Mouse (Mus musculus): ENCODE measurements around the gene Dact3.

GRCm38 (mm10) chr7:16873392-16873791, 1.7 kb upstream of the Dact3 start:
- no peak for TF ChIP-seq CTCF (IDR thresholded peaks at IDR 0.05; ENCODE audit: borderline replicate concordance, extremely low read depth, insufficient read depth, insufficient read length)
- TF ChIP-seq POLR2A (IDR thresholded peaks at IDR 0.05; ENCODE audit: borderline replicate concordance, extremely low read depth, insufficient read depth, insufficient read length, poor library complexity, severe bottlenecking): no peak
